Mouse (Mus musculus) limb, embryonic 14.5 days (tissue): ENCODE results near the gene Crtc1. TPM values are rescaled to one million over a fixed set of nuclear protein-coding genes. Genes with fewer than 3 reads are reported as not detected.
A peak's percentile ranks its signal among the peaks of the same experiment; 100 is the strongest.

Experiments
- ATAC-seq: fragments of 200-750 bp; cut with Nextera tagmentation; 2 replicates; pipeline ENCODE4 v1.8.0; 2017; ENCODE audit warnings: low read depth, moderate number of reproducible peaks, moderate TSS enrichment; ENCODE audit not compliant: low FRiP score
- DNase-seq: peaks from one replicate; pipeline ENCODE4 v3.0.0-alpha.2; 2015; ENCODE audit warnings: low spot score
- H3K27ac ChIP-seq: fragments of 300-500 bp; sonication (generic); replicated peaks from 2 replicates; pipeline ENCODE4 v1.5.1; 2014; ENCODE audit warnings: low read depth, mild to moderate bottlenecking, low read length, moderate library complexity, mixed read lengths
- H3K27me3 ChIP-seq: fragments of 300-500 bp; sonication (generic); 2 replicates; pipeline ENCODE4 v1.6.1; 2014; ENCODE audit warnings: low read length, mixed read lengths; ENCODE audit not compliant: control insufficient read depth, insufficient read depth
- H3K36me3 ChIP-seq: fragments of 300-500 bp; sonication (generic); 2 replicates; pipeline ENCODE4 v1.6.1; 2014; ENCODE audit warnings: mild to moderate bottlenecking, low read length, moderate library complexity, mixed read lengths; ENCODE audit not compliant: control insufficient read depth, insufficient read depth
- H3K4me1 ChIP-seq: fragments of 300-500 bp; sonication (generic); 2 replicates; pipeline ENCODE4 v1.6.1; 2014; ENCODE audit warnings: antibody characterized with exemption, low read length, mixed read lengths; ENCODE audit not compliant: control insufficient read depth, insufficient read depth
- H3K4me2 ChIP-seq: fragments of 300-500 bp; sonication (generic); replicated peaks from 2 replicates; pipeline ENCODE4 v1.6.1; 2014; ENCODE audit warnings: low read depth, mild to moderate bottlenecking, low read length, moderate library complexity; ENCODE audit not compliant: severe bottlenecking
- H3K4me3 ChIP-seq: fragments of 300-500 bp; sonication (generic); replicated peaks from 2 replicates; pipeline ENCODE4 v1.5.1; 2014; ENCODE audit warnings: low read length
- H3K9ac ChIP-seq: fragments of 300-500 bp; sonication (generic); 2 replicates; pipeline ENCODE4 v1.6.1; 2014; ENCODE audit warnings: mild to moderate bottlenecking, low read depth, low read length, moderate library complexity; ENCODE audit not compliant: severe bottlenecking
- H3K9me3 ChIP-seq: fragments of 300-500 bp; sonication (generic); 2 replicates; pipeline ENCODE4 v1.6.1; 2016; ENCODE audit warnings: low read length; ENCODE audit not compliant: control insufficient read depth
- POLR2A ChIP-seq: fragments of 200-500 bp; IDR thresholded peaks from 2 replicates; pipeline ENCODE4 v1.8.0; 2012; ENCODE audit warnings: inconsistent platforms, mild to moderate bottlenecking, moderate library complexity, borderline replicate concordance; ENCODE audit not compliant: insufficient read depth, insufficient read length; ENCODE audit errors: extremely low read depth
- WGBS: fragments of 180-500 bp; shearing (Covaris S2); extraction: QIAGEN DNeasy Blood & Tissue Kit; methylation state at CpG from one replicate; pipeline ENCODE4 v1.1.7; 2014; 5-methylcytosine and 5-hydroxymethylcytosine counted together
- polyA plus RNA-seq, 2 experiments: library from polyadenylated mRNA; depleted of rRNA in 1 of 2; stranded (reverse) in 1 of 2; unstranded in 1 of 2; fragments of >200 nt; fragmentation: Nextera tagmentation in 1 of 2; extraction: Ambion mirVana in 1 of 2; gene quantifications; 2 replicates each; pipeline versions ENCODE4 v1.2.1 to v1.2.3; 2012 to 2014

The Crtc1 gene
- polyA plus RNA-seq, 2 experiments: 26.3 to 37.8 TPM

DNA sequence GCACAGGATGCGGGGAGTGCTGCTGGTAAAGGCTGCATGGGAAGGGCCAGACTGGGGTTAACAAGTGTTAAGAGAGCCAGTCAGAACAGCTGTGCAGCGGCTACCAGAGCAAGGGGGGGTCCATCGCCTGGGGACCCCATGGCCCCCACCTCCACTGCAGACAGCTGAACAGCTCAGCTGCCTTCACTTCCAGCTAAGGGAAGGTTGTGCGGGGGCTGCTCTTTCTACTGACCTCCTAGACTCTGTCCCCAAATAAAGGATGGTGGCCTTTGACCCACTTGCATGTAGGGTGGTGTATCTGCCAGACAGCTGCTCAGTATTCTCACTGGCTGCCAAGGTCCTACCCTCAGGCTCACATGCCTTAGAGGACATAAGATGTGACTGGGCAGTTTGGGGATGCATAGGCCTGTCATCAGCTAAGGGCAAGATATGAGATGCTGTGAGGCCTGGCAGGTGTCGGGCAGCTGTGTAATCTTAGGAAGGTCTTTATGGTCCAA, 27.9 kb upstream of the Crtc1 start:
- TF ChIP-seq POLR2A: no peak
- ATAC-seq: peak; percentile 51; the same call in 1 of the 2 replicates
- WGBS: 54% methylated on average over 5 of the region's 5 CpGs
- no peak overlapping the region for H3K9ac ChIP-seq
- no peak for DNase-seq
- H3K27ac ChIP-seq: 0 out of 2 replicates have a peak overlapping the region, but pooled peaks have one; percentile 13
- H3K4me1 ChIP-seq: peaks cover 20% of the 10 kb centered on the region
- no peak overlapping the region for H3K4me3 ChIP-seq
- H3K27me3 ChIP-seq: no peaks in the 10 kb centered on the region
- H3K36me3 ChIP-seq: peaks cover 9% of the 10 kb centered on the region
- H3K9me3 ChIP-seq: no peaks in the 10 kb centered on the region
- no peak overlapping the region for H3K4me2 ChIP-seq

DNA sequence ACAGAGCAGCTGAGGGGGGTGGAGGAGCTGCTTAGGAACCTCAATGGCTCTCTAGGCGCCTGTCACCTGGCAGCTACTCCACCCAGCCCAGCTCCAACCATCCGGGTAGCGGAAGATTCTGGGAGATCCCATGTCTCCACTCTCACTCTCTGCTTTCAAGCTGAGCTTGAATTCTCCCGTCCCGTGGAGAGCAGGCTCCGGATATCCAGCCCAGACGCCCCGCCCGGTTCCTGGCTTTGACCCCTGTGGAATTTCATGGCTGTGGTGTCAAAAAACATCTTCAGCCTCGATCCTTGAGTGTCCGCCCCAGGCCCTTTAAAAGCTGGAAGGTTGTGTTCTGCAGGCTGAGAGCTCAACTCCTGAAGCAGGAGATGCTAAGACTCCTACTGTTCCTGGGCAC, 27.4 kb upstream of the Crtc1 start:
- no peak for ATAC-seq
- no peak overlapping the region for H3K9ac ChIP-seq
- 46% methylated on average over 11 of the region's 11 CpGs for WGBS
- TF ChIP-seq POLR2A: no peak
- no peaks in the 10 kb centered on the region for H3K9me3 ChIP-seq
- no peak overlapping the region for H3K4me3 ChIP-seq
- 0 out of 2 replicates have a peak overlapping the region, but pooled peaks have one; percentile 13 for H3K27ac ChIP-seq
- peaks cover 25% of the 10 kb centered on the region for H3K4me1 ChIP-seq
- H3K36me3 ChIP-seq: peaks cover 9% of the 10 kb centered on the region
- DNase-seq: no peak
- no peak overlapping the region for H3K4me2 ChIP-seq
- no peaks in the 10 kb centered on the region for H3K27me3 ChIP-seq

DNA sequence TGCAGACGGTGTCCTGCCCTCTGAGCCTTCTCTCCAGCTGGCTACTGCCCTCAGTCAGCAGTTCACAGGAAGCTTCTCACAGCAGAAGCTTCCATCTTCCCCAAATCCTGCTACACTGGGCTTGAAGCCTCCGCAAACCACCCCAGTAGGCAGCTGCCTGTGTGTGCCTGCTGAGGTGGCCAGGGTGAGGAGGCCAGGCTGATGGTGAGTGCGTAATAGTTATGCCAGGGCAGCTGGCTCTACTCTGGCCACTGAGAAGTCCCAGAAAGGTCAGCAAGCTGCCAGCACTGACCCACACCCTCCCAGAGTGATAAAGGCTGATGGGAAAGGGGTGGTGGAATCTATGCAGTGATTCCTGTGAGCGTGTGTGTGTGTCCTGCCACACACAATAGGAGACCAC, 26.9 kb upstream of the Crtc1 start:
- DNase-seq (no peak), ATAC-seq (no peak)
- H3K4me2 ChIP-seq: no peak overlapping the region
- H3K36me3 ChIP-seq: peaks cover 9% of the 10 kb centered on the region
- no peaks in the 10 kb centered on the region for H3K27me3 ChIP-seq
- no peak for TF ChIP-seq POLR2A
- no peak overlapping the region for H3K4me3 ChIP-seq
- H3K4me1 ChIP-seq: peaks cover 28% of the 10 kb centered on the region
- 76% methylated on average over 4 of the region's 4 CpGs for WGBS
- H3K9me3 ChIP-seq: no peaks in the 10 kb centered on the region
- H3K27ac ChIP-seq: no peak overlapping the region
- no peak overlapping the region for H3K9ac ChIP-seq

- 97% methylated on average over 4 of the region's 4 CpGs for WGBS
Measured at GRCm38 (mm10) chr8:70465701-70466100, 26.3 kb upstream of the Crtc1 start.

DNA sequence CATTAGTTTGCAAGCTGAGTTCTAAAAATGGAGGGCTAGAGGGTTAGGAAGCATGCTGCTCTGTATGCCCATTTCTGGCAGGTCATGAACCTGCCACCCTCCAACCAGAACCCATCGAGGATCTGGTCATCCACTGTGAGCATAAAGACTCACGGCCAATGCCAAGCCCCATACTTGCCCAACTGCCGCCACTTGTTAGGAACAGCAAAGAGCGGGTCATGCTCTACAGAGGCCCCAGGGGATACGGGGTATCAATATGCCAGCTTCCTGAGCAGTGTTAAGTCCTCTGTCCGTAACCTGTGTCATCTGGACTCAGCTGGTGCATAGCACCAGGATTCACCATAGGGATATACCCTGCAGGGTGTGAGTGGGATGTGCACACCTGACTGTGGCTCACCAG, 24.8 kb upstream of the Crtc1 start:
- H3K4me3 ChIP-seq: no peak overlapping the region
- H3K4me2 ChIP-seq: no peak overlapping the region
- 90% methylated on average over 6 of the region's 6 CpGs for WGBS
- H3K36me3 ChIP-seq: peaks cover 7% of the 10 kb centered on the region
- peaks cover 28% of the 10 kb centered on the region for H3K4me1 ChIP-seq
- H3K9me3 ChIP-seq: no peaks in the 10 kb centered on the region
- no peak for TF ChIP-seq POLR2A
- no peak overlapping the region for H3K9ac ChIP-seq
- DNase-seq (no peak), ATAC-seq (no peak)
- no peaks in the 10 kb centered on the region for H3K27me3 ChIP-seq
- no peak overlapping the region for H3K27ac ChIP-seq

More at GRCm38 (mm10) chr8:70465701-70466100, 26.3 kb upstream of the Crtc1 start:
- H3K27ac ChIP-seq: no peak overlapping the region
- no peak overlapping the region for H3K9ac ChIP-seq
- no peak overlapping the region for H3K4me3 ChIP-seq
- H3K9me3 ChIP-seq: no peaks in the 10 kb centered on the region
- H3K4me2 ChIP-seq: no peak overlapping the region
- no peak for ATAC-seq
- no peak for DNase-seq
- no peak for TF ChIP-seq POLR2A
- H3K27me3 ChIP-seq: no peaks in the 10 kb centered on the region
- H3K4me1 ChIP-seq: peaks cover 28% of the 10 kb centered on the region
- H3K36me3 ChIP-seq: peaks cover 9% of the 10 kb centered on the region
